Mouse (Mus musculus) layer of hippocampus, adult 2 months (tissue): ENCODE data around the gene Cemip. TPM values are rescaled to one million over a fixed set of nuclear protein-coding genes. Genes with fewer than 3 reads are reported as not detected.

Source experiments
- DNase-seq, 2 experiments: peaks; one replicate each; pipeline ENCODE4 v3.0.0; 2022; ENCODE audit warnings: low spot score in 2 of 2
- H3K27ac ChIP-seq: fragments of 200-600 bp; 2 replicates; pipeline ENCODE4 v1.8.1; 2022
- H3K4me3 ChIP-seq: fragments of 200-600 bp; 2 replicates; pipeline ENCODE4 v1.8.1; 2022; ENCODE audit warnings: mild to moderate bottlenecking
- CTCF ChIP-seq: fragments of 200-600 bp; conservative IDR thresholded peaks from 2 replicates; pipeline ENCODE4 v1.8.1; 2022; ENCODE audit warnings: antibody characterized with exemption, mild to moderate bottlenecking, moderate library complexity
- total RNA-seq, 2 experiments: library from RNA; stranded (reverse); gene quantifications; 2 replicates each; pipeline ENCODE4 v1.2.3; 2021

Gene Cemip
- total RNA-seq, 2 experiments from 2014 or later: 21.1 to 26.1 TPM

DNA sequence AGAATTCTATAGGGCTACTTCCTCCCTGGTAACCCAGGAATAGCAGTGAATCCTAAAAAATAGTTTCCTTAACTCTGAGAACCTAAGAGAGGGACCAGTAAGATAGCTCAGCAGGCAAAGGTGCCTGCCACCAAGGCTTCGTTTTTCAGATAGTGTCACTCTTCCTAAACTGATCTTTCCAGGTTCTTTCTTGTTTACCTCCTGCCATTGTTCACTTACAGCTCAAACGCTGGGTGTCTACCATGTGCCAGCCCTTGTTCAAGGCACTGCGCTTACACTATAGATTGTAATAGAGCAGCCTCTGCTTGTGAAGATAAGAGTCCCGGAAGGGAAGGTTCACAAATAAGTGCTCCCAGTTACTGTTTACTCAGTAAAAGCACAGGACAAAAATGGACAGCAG, 200.5 kb downstream of the Cemip start:
- TF ChIP-seq CTCF: no peak
- no peak for DNase-seq
- no peak overlapping the region for H3K4me3 ChIP-seq
- no peak overlapping the region for H3K27ac ChIP-seq

- no peak for DNase-seq
- Histone ChIP-seq H3K27ac (peak overlapping the region; percentile 93), H3K4me3 (peak overlapping the region; percentile 78)
- TF ChIP-seq CTCF: no peak
These were observed 201.3 kb downstream of the Cemip start for GRCm38 (mm10) chr7:83884921-83885532.

- TF ChIP-seq CTCF: no peak
- H3K4me3 ChIP-seq: peak within 1 kb of the TSS; percentile 78
- peak; percentile 86 to 91 for DNase-seq
- peak within 1 kb of the TSS; percentile 93 for H3K27ac ChIP-seq
These were observed 202.2 kb downstream of the Cemip start, which contains the start of the genes Tlnrd1 and Mesd for GRCm38 (mm10) chr7:83884021-83884658. Gene Tlnrd1, minus strand, starts transcription at chr7:83884305. Gene Mesd, plus strand, starts transcription at chr7:83884466.

DNA sequence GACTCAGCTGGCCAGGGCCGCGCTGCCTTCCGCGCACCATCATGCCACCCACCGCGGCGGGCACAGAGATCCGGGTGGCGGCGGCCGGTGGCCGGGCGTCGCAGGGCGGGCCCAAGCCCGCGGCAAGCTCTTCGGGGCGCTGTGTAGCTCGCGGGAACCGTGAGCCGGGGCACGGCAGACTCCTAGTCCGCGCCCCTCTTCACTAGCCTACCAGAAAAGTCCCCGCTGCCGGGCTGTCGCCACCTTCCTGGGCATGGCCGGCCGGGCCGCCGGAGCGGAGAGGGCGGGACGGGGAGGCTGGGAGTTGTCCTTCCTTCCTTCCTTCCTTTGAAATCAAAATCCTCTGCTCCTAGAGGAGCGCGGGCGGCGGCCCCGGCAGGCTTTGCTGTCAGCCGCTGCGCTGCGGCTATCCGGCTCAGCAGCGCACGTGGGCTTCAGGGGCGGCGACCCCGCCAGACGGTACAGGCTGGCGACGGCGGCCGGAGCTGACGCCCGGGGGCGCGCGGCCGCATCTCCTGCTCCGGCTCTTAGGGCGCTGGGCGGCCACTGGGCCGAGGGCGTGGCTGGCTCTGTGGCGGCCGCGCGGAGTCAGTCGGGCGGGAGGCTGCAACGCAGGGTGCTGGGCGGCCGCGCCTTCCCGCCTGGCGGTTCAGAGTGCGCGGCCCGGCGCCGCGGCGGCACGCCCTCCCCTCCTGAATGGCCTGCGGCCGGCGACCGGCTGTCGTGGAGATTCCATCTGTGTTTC, 202.9 kb downstream of the Cemip start:
- peak in 1 of 2 experiments; percentile 43 for DNase-seq
- peak overlapping the region; percentile 93 for H3K27ac ChIP-seq
- peak overlapping the region; percentile 78 for H3K4me3 ChIP-seq
- TF ChIP-seq CTCF: no peak

Other genes starting within 250 kb of the Cemip start
- gene Tlnrd1, start 202.2 kb downstream of the Cemip start, total RNA-seq: 10 to 100 TPM; 18.1 to 20.9 TPM
- 10 to 100 TPM; 57.4 to 62.7 TPM for gene Mesd, start 202.0 kb downstream of the Cemip start, total RNA-seq
- 10 to 100 TPM; 54.1 to 57.3 TPM for gene Abhd17c, start 65.4 kb upstream of the Cemip start, total RNA-seq